Mouse (Mus musculus): ENCODE measurements around the gene Pou4f1. TPM values are rescaled to one million over a fixed set of nuclear protein-coding genes. Genes with fewer than 3 reads are reported as not detected.

The Pou4f1 gene
- total RNA-seq, 4 experiments from 2014 or later, result 0.13 to 1.0 (median 0.51) TPM

- no peak for DNase-seq
These were observed 10.8 kb downstream of the Pou4f1 start for GRCm38 (mm10) chr14:104456976-104457375.

DNA sequence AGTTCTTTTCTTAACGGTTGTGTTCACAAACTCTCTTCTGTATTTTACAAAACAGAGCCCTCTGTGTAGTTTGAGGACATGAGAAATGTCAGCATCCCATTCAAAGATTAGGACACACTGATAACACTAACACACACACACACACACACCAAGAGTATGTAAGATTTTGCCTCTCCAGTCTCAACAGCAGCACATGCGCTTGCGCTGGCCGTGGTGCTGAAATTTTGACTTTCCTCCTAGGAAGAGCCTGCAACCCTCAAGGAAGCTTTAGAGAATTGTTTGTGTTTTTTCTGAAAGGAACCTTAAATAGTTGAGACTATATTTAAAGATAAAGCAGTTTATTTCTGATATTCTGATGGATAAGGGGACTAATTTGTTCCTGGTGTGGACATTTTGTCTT is 14.0 kb downstream of the Pou4f1 start:
- DNase-seq, result no peak

GRCm38 (mm10) chr14:104434293-104434692 is 33.5 kb downstream of the Pou4f1 start:
- DNase-seq, result no peak

DNA sequence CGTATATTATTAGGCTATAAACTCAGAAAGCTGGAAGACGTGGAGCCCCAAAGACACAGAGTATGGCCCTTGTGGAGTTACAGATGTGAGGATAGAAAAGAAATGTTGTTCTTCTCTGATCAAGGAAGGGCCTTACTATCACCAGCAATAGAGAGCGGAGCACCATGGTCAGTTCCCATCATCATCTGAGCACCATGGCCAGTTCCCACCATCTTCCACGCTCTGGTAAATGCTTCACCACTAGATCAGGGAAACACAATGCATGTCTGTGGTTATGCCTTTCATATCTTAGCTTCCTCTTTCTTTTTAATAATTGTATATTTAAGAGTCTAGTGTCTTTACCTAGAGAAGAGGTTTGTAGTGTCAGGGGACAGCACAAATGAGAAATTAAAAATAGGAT is 37.0 kb downstream of the Pou4f1 start:
- no peak for DNase-seq

DNA sequence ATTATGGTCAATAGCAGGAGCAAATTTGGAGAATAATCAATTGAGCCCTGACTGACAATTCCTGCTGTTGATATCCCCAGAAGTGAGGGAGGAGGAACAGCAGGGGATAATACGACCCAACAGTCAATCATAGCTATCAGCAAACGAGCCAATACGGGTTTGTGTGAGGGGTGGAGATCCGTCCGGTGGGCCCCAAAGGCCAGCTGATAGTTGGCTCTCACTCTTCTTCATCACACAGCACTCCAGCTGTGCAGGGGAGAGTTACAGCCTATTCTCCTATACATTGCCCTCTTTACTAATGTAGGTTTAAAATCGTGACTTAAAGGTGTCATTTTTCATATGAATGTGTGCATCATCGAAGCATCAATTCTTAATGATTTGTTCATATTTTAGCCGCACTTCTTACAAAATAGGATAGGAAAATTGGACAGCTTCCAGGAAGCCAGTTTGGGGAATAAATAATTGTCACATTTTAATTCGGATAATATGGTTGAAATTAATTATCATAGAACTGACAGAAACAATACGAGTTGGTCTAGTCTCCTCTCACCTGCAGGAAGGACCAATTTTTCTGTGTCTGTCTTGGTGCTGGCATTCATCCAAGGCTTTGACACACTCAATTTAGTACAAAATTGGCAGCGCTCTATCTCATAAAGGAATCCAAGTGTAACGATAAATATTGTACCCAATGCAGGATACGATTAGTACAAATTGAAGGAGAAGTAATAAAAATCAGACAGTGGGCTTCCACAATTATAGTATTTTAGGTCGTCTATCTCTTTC is 43.9 kb downstream of the Pou4f1 start:
- DNase-seq, result no peak

Other genes starting within 250 kb of the Pou4f1 start
- 10 to 100 TPM in 3 of 4 experiments, 1 to 10 TPM in 1; 8.9 to 14.6 (median 11.1) TPM for gene Rnf219, start 54.6 kb upstream of the Pou4f1 start, total RNA-seq (2022)